Mouse (Mus musculus) testis, adult 2 months (tissue): ENCODE results near the gene Arhgef16.

Source experiments
- CTCF ChIP-seq: fragments of 200-500 bp; IDR thresholded peaks from 2 replicates; pipeline ENCODE4 v1.5.1; 2012; ENCODE audit warnings: low read depth, mild to moderate bottlenecking, inconsistent platforms, low read length, moderate library complexity; ENCODE audit not compliant: control insufficient read depth, insufficient read depth, insufficient replicate concordance
- POLR2A ChIP-seq: fragments of 200-500 bp; IDR thresholded peaks from 2 replicates; pipeline ENCODE4 v1.6.1; 2012; ENCODE audit warnings: low read depth, mild to moderate bottlenecking, inconsistent platforms, low read length, moderate library complexity; ENCODE audit not compliant: control insufficient read depth

- TF ChIP-seq CTCF (no peak), POLR2A (no peak)
These were observed 1.8 kb downstream of the Arhgef16 start for GRCm38 (mm10) chr4:154299541-154300271.
